In the genomic region with DNA sequence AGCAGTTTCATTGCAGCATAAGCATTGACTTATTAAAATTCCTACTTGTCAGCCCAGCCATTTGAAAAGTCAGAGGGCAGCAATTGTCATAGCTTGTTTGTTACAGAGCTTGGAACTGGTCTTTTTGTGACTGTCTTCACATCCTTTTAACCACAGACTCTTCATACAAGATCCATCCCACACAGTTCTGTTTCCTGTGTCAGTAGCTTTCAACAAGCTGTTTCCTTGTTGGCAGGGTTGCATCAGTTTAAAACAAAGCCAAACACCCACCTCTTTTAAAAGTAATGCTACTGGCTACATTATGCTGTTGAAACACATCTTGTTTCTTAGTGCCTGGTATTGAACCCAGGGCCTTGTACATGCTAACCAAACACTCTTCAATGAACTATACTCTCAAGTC, we compare ENCODE assay signal across 8 mouse cellular contexts. TPM values are rescaled to one million over a fixed set of nuclear protein-coding genes. Genes with fewer than 3 reads are reported as not detected.
A peak's percentile ranks its signal among the peaks of the same experiment; 100 is the strongest.
DNase-seq lines count a peak whose midpoint lies in the region; ATAC-seq and TF ChIP-seq lines count a peak whose summit lies in the region.

No protein-coding gene starts in this region.

- H3K9me3 ChIP-seq in heart, embryonic 10.5 days: no peaks in the 10 kb centered on the region

- H3K27ac ChIP-seq in heart, embryonic 10.5 days: peak overlapping the region; percentile 85; the same call in 1 of the 2 replicates
- H3K27ac ChIP-seq in cerebellum, adult 2 months (ENCODE audit: insufficient read depth, low read length): no peak overlapping the region; the same call in 1 of the 2 replicates

- no peak for TF ChIP-seq POLR2A in cerebellum, adult 2 months (IDR thresholded peaks at IDR 0.05; ENCODE audit: borderline replicate concordance, insufficient read depth, low read length)

- TF ChIP-seq CTCF in cerebellum, adult 2 months (IDR thresholded peaks at IDR 0.05; ENCODE audit: borderline replicate concordance, insufficient read depth, low read depth, low read length): no peak

- no peaks in the 10 kb centered on the region for H3K36me3 ChIP-seq in heart, embryonic 10.5 days

- H3K4me1 ChIP-seq in heart, embryonic 10.5 days: peaks cover 43% of the 10 kb centered on the region
- H3K4me1 ChIP-seq in cerebellum, adult 2 months (ENCODE audit: control insufficient read depth, insufficient read depth, low read length): peaks cover 10% of the 10 kb centered on the region

- ATAC-seq in erythroid progenitor cell, adult 5-6 weeks (replicated peaks; ENCODE audit: low FRiP score, poor library complexity, severe bottlenecking): 0 out of 2 replicates have a peak, but pooled peaks have one; percentile 7

- H3K27me3 ChIP-seq in heart, embryonic 10.5 days (ENCODE audit: insufficient read depth, poor library complexity, severe bottlenecking): no peaks in the 10 kb centered on the region
- no peaks in the 10 kb centered on the region for H3K27me3 ChIP-seq in cerebellum, adult 2 months (ENCODE audit: control insufficient read depth, insufficient read depth, low read length)

- no peak for DNase-seq in heart, embryonic 10.5 days (ENCODE audit: low spot score)
- no peak for DNase-seq in heart, adult 8-10 months (ENCODE audit: low spot score)
- DNase-seq in 3T3-L1 (ENCODE audit: low read depth, low spot score) (peak; percentile 34), MN1 (ENCODE audit: low spot score) (no peak)
- peak; percentile 84 for DNase-seq in layer of hippocampus, adult 9-11 months
- no peak for DNase-seq in ovary, adult 18-20 months (ENCODE audit: low spot score)
- DNase-seq in cerebellum, adult 2 months: no peak

- no peak overlapping the region for H3K4me3 ChIP-seq in heart, embryonic 10.5 days
- H3K4me3 ChIP-seq in cerebellum, adult 2 months (replicated peaks; ENCODE audit: insufficient read depth, low read depth, low read length): no peak overlapping the region

RNA-seq across cellular contexts. Expression of gene Lims1, which starts 46.9 kb away (rescaled TPM):
- 121 and 142 TPM in 2 replicates for polyA plus RNA-seq in heart, embryonic 10.5 days (2016; fragmentation: Nextera tagmentation; extraction: Ambion mirVana)
- total RNA-seq in heart, adult 8-10 months (2022): 100 to 1,000 TPM; 129 to 182 (median 150) TPM
- total RNA-seq in erythroid progenitor cell, adult 5-6 weeks (2015; ENCODE audit: low replicate concordance): 67.8 and 80.5 TPM in 2 replicates
- total RNA-seq in erythroid progenitor cell, adult 5-6 weeks (2017; ENCODE audit: low replicate concordance): 37.5 and 42.2 TPM in 2 replicates
- 16.5 and 17.4 TPM in 2 replicates for polyA plus RNA-seq in cerebellum, adult 2 months (2012; rRNA removed)

Comparison
In these comparisons a context has a peak if more than half of its experiments do, and no peak if none do; other contexts are left out.
1. DNase-seq: peak in 3T3-L1 (single experiment) and layer of hippocampus, adult 9-11 months (single experiment); none in heart, embryonic 10.5 days (single experiment), heart, adult 8-10 months (single experiment), ovary, adult 18-20 months (single experiment), MN1 (single experiment) and cerebellum, adult 2 months (0 of 2).